Mouse (Mus musculus): Measurements from ENCODE around the gene Cela1.

- no peak for TF ChIP-seq EP300 (IDR thresholded peaks at IDR 0.05; ENCODE audit: insufficient read depth, low read depth, low read length)
- no peak for TF ChIP-seq POLR2A (IDR thresholded peaks at IDR 0.05; ENCODE audit: insufficient read depth, low read length)
- TF ChIP-seq CTCF (IDR thresholded peaks at IDR 0.05; ENCODE audit: low read depth, low read length) = no peak
Measured at GRCm38 (mm10) chr15:100687430-100687971, at the start of gene Cela1.

Measured in ES-Bruce4 (cell line).